Mouse (Mus musculus): Measurements from ENCODE around the gene Naa30.

Naa30 gene

GRCm38 (mm10) chr14:49219466-49220022 is 47.5 kb downstream of the Naa30 start:
- in situ Hi-C loops (cut with MboI, MseI): loop anchor here in 1 of 2 experiments (10.0 kb wide), 1 partner anchor 1545 kb away; no protein-coding TSS in a partner anchor

GRCm38 (mm10) chr14:49221771-49222170 is 49.7 kb downstream of the Naa30 start:
- in situ Hi-C loops (cut with MboI, MseI): no loop called here

GRCm38 (mm10) chr14:49226471-49226870 is 54.4 kb downstream of the Naa30 start:
- in situ Hi-C loops (cut with MboI, MseI): no loop called here

DNA sequence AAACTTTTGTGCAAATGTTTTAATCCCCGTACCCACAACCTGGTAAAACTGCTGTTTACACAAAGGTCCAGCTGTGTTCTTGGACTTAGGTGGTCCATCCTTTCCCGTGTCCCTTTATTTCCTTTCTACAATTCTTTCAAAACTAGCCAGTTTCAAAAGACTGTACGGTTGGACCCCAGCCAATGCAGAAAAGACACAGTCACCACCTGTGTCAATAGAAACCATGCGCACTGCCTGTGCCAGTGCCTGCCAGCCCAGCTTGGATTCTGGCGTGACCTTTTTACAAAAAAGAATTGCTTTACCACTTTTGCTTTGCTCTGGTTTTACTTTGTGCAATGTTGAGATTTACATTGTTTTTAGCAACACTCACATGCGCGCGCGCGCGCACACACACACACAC is 55.0 kb downstream of the Naa30 start:
- in situ Hi-C loops (cut with MboI, MseI): no loop called here

DNA sequence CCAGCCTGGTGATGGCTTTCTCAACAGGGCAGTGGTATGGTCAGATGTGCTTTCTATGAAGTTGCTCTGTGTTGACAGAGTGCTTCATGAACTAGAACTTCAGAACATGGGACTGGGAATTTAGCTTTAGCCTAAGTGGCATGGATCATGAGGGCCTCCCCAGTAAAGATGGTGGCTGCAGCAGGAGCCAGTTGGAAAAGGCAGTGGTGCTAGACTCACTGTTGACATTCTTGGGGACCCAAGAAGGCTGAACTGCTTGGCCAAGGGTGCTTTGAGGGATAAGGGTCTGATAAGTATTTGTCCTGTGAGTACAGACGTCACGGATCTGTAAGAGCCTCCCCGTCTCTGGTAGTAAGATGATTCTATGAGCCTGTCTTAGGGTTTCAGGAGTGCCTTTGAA is 59.8 kb downstream of the Naa30 start:
- in situ Hi-C loops (cut with MboI, MseI): loop anchor here in 1 of 2 experiments (5.0 kb wide), 1 partner anchor 75 kb away; no protein-coding TSS in a partner anchor

GRCm38 (mm10) chr14:49234788-49235515 is 62.9 kb downstream of the Naa30 start:
- in situ Hi-C loops (cut with MboI, MseI): loop anchor here (5.0 kb wide), 2 partner anchors 78 to 83 kb away; no protein-coding TSS in a partner anchor

DNA sequence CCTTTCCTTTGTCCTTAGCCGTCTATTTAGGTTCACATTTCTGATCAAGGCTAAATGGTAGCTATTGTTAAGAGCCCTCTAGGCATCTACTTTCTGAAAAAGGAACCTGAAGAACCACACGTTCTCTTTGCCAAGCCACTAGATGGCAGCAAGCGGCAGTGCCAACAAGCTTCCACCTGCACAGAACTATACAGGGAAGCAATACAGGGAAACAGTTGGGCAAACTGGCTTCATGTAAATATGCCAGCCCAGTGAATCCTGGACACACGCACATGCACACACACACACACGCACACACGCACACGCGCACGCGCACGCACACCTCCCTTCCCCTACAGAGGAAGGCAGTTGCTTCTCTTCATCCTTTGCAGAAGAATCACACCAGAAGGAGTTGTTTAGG is 66.2 kb downstream of the Naa30 start:
- in situ Hi-C loops (cut with MboI, MseI): loop anchor here in 1 of 2 experiments (5.0 kb wide), 1 partner anchor 86 kb away; no protein-coding TSS in a partner anchor

Data from T-helper 17 cell (primary cell).